33 mouse cellular contexts compared by ENCODE assay signal in genomic region chr16:23145211-23145610, GRCm38 (mm10). TPM values are rescaled to one million over a fixed set of nuclear protein-coding genes. Genes with fewer than 3 reads are reported as not detected.
"Had no signal": no experiment of that assay in that cellular context is flagged by ENCODE, and none has a peak within 500 bp of the region (broad histone marks: within the 10 kb centered on the region; RNA-seq: fewer than 3 reads in every experiment).

No protein-coding gene starts in this region.

- H3K9me3 ChIP-seq: heart, embryonic 13.5 days; heart, embryonic 15.5 days; hindbrain, embryonic 12.5 days; intestine, embryonic 15.5 days; limb, embryonic 10.5 days; limb, embryonic 12.5 days; liver, embryonic 13.5 days; liver, embryonic 15.5 days had no signal

- H3K36me3 ChIP-seq: heart, embryonic 13.5 days; heart, embryonic 15.5 days; hindbrain, embryonic 12.5 days; intestine, embryonic 15.5 days; limb, embryonic 10.5 days; limb, embryonic 12.5 days; liver, embryonic 13.5 days; liver, embryonic 15.5 days had no signal

- H3K9ac ChIP-seq: heart, embryonic 13.5 days; heart, embryonic 15.5 days; hindbrain, embryonic 12.5 days; hindbrain, embryonic 14.5 days; intestine, embryonic 15.5 days; limb, embryonic 12.5 days; liver, embryonic 13.5 days; liver, embryonic 15.5 days had no signal

- H3K27me3 ChIP-seq: heart, embryonic 13.5 days; heart, embryonic 15.5 days; hindbrain, embryonic 12.5 days; intestine, embryonic 15.5 days; limb, embryonic 12.5 days; liver, embryonic 13.5 days; liver, embryonic 15.5 days had no signal

- ATAC-seq: hindbrain, embryonic 16.5 days; intestine, embryonic 15.5 days; intestine, postnatal 0 days had no signal

- H3K4me1 ChIP-seq: hindbrain, embryonic 12.5 days; intestine, embryonic 15.5 days; limb, embryonic 10.5 days; limb, embryonic 12.5 days; liver, embryonic 13.5 days had no signal

- DNase-seq: gastrocnemius, adult 2 months; gastrocnemius, postnatal 10 days; gastrocnemius, postnatal 25 days; heart, adult 18-20 months; heart, postnatal 14 days; heart, postnatal 36 days; kidney, adult 18-20 months; kidney, adult 8-10 months; kidney, postnatal 10 days; kidney, postnatal 25 days; kidney, postnatal 4 days; liver; liver, embryonic 13.5 days had no signal

- H3K27ac ChIP-seq: gastrocnemius, adult 2 months; heart, embryonic 13.5 days; heart, embryonic 15.5 days; hindbrain, embryonic 12.5 days; hindbrain, embryonic 14.5 days; intestine, embryonic 15.5 days; layer of hippocampus, adult 2 months; left cerebral cortex, adult 2 months; limb, embryonic 10.5 days; limb, embryonic 12.5 days; liver, embryonic 13.5 days; liver, embryonic 15.5 days had no signal

- H3K4me3 ChIP-seq: gastrocnemius, adult 2 months; heart, embryonic 13.5 days; heart, embryonic 15.5 days; hindbrain, embryonic 12.5 days; intestine, embryonic 15.5 days; layer of hippocampus, adult 2 months; left cerebral cortex, adult 2 months; limb, embryonic 10.5 days; limb, embryonic 12.5 days; liver, embryonic 13.5 days; liver, embryonic 15.5 days had no signal

- H3K4me2 ChIP-seq: heart, embryonic 11.5 days; heart, embryonic 13.5 days; heart, embryonic 15.5 days; hindbrain, embryonic 12.5 days; hindbrain, embryonic 14.5 days; intestine, embryonic 15.5 days; limb, embryonic 12.5 days; liver, embryonic 11.5 days; liver, embryonic 13.5 days; liver, embryonic 15.5 days had no signal

RNA-seq across cellular contexts. Expression of gene Adipoq, which starts 1.1 kb away (rescaled TPM):
- total RNA-seq: hematopoietic stem cell, adult 5-6 weeks; layer of hippocampus, adult 2 months; layer of hippocampus, postnatal 10 days; layer of hippocampus, postnatal 25 days; left cerebral cortex, adult 2 months; left cerebral cortex, postnatal 14 days; left cerebral cortex, postnatal 36 days had no signal
- polyA plus RNA-seq: heart, embryonic 15.5 days; hindbrain, embryonic 12.5 days; hindbrain, embryonic 14.5 days; hindbrain, embryonic 16.5 days; intestine, embryonic 15.5 days; intestine, postnatal 0 days; kidney, embryonic 14.5 days; limb, embryonic 10.5 days; limb, embryonic 12.5 days; liver, embryonic 11.5 days; liver, embryonic 13.5 days; liver, embryonic 15.5 days had no signal
